Mouse (Mus musculus): ENCODE measurements at regions not wholly inside any gene's neighbourhood (a gene's known extent, or its start where the extent isn't known, plus 50 kb on each side); places are given as distances from the start of the nearest gene placed in this dataset.
"Not testable (repeated sequence)": the region's sequence is repeated elsewhere in the genome, so short reads cannot be mapped to it uniquely, and the experiment has no call there.

- intact Hi-C loops (cut with DNase I) = loop anchor here (2.0 to 10.0 kb wide), 3 partner anchors 66 to 288 kb away; partner anchors contain the start of gene B3galnt2
- H3K4me3 ChIP-seq; DNase-seq (ENCODE audit: extremely low spot score in 1 of 2, low spot score in 2 of 2); H3K27ac ChIP-seq: not testable (repeated sequence)
These were observed 65.4 kb upstream of the B3galnt2 start for GRCm38 (mm10) chr13:13888847-13889246.

DNA sequence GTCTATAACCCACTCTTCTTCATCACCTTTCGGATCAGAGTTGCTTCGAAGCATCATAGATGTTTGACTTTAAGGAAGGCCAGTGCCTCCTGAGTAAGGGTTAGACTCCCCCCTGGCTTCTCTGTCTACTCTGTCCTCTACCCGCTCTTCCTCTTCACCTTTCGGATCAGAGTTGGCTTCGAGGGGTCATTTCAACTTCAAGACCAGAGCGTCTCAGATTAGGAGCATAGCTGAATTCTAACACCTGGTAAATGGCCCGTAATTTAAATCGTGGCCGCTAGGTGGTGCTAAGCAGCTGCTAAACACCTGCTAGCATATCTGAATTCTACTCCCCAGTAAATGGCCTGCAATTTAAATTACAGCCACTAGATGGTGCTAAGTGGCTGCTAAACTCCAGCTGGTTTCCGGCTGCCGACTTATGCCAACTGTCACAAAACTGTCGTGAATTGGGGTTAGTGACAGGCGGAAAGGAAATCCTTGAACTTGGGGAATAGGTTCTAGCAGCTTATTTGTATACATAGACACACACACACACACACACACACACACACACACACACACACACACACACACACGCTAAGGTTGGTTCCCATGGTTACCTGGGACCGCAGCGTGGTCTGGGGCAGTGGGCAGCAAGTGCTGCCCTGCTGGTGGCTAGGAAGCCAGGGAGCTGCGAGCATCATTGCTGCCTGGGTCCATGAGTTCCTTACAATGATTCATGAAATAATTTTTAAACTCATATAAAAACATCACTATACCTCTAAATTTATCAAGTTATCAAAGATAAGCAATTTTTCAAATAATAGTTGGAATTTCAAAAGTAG is 64.8 kb upstream of the B3galnt2 start:
- Histone ChIP-seq H3K4me3 (peak overlapping the region; percentile 27), H3K27ac (no peak overlapping the region)
- intact Hi-C loops (cut with DNase I) = loop anchor here (2.0 to 10.0 kb wide), 3 partner anchors 65 to 288 kb away; partner anchors contain the start of gene B3galnt2
- DNase-seq (ENCODE audit: extremely low spot score in 1 of 2, low spot score in 2 of 2) = peak; percentile 95
- peak; percentile 95 for TF ChIP-seq CTCF (IDR thresholded peaks at IDR 0.05)

- H3K27ac ChIP-seq; DNase-seq (ENCODE audit: extremely low spot score in 1 of 2, low spot score in 2 of 2); H3K4me3 ChIP-seq; intact Hi-C loops (cut with DNase I): not testable (repeated sequence)
These were observed 52.1 kb upstream of the B3galnt2 start for GRCm38 (mm10) chr13:13902186-13902585.
